Mouse (Mus musculus): ENCODE results near the gene Foxk1.

DNA sequence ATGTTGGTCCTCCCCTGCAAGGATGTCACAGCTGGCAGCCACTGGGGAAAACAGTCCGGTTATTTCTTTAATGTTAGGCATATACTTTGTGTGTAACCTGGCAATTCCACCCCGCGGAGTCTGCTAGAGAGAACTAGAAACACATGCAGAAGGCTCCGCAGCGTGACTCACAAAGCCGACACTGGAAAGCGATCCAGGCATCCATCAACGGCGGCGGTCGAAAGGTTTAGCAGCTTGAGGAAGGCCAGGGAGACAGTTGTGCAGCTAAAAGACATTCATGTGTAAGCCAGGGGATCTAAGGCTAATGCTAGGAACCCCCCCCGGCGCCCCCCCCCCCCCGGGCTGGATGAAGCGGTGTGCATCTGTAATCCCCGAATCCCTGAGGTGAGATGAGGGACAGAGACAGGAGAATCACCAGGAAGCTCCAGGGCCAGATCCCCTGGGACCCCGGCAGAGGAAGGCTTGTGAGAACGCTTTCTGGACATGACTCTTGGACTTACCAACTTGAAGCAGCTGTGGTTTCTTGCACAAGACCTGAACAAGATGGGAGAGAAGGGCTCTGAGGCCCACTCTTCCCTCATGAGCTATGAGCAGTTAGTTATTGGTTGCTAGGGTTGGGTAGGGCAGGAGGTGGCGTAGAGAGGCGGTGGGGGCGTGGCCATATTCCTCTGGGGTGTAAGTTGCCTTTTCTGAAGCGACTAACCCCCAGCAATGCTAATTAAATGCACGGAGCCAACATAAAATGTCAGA is 16.2 kb upstream of the Foxk1 start:
- TF ChIP-seq USF1 (IDR thresholded peaks at IDR 0.05; ENCODE audit: low read depth) (no peak), CTCF (IDR thresholded peaks at IDR 0.05; ENCODE audit: control insufficient read depth, insufficient read depth, insufficient read length) (no peak), CEBPB (IDR thresholded peaks at IDR 0.05; ENCODE audit: low read depth) (no peak), MAX (IDR thresholded peaks at IDR 0.05) (no peak), MYOG (IDR thresholded peaks at IDR 0.05; ENCODE audit: control insufficient read depth, extremely low read depth, insufficient read length) (no peak)
